Mouse (Mus musculus) erythroblast, adult 5-6 weeks (primary cell): Measurements from ENCODE around the gene Elf5. TPM values are rescaled to one million over a fixed set of nuclear protein-coding genes. Genes with fewer than 3 reads are reported as not detected.
A peak's percentile ranks its signal among the peaks of the same experiment; 100 is the strongest.

Source experiments
- ATAC-seq: replicated peaks from 2 replicates; pipeline ENCODE4 v1.8.0; 2016; ENCODE audit warnings: moderate number of reproducible peaks, mild to moderate bottlenecking, moderate TSS enrichment, inconsistent platforms; ENCODE audit not compliant: poor library complexity, low FRiP score, severe bottlenecking
- total RNA-seq, 2 experiments: library from RNA; stranded (forward) in 1 of 2; stranded (reverse) in 1 of 2; fragments of 150-400 nt in 1 of 2; fragments of 200-764, 138-1000 nt in 1 of 2; gene quantifications; 2 replicates each; pipeline versions ENCODE4 v1.2.3 to v1.2.4; 2015 to 2017; ENCODE audit warnings: low replicate concordance in 2 of 2

Elf5 gene
- total RNA-seq (2015; ENCODE audit: low replicate concordance) (not detected in 2 replicates), total RNA-seq (2017; ENCODE audit: low replicate concordance) (not detected in 2 replicates)

DNA sequence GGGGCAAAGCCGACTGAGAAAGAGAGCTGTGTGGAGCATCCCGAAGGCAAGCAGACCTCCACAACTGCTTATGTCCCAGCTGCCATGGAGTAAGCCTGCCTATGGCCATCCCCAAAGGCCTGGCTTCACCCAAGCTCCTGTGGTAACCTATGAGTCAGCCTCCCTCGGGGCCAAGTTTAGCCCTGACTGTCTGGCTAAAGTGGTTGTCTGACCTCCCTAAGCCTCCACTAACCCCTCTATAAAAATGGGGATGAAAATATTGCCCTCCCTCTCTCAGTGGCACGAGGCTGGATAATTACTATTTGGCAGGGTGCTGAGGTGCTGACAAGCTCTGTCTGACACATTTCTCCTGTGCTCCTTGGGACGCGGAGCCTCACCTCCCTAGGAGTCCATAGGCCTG lies at the start of gene Elf5:
TSS of gene Elf5 (plus strand) at position 341 of the 400 bp plus-strand sequence.
- ATAC-seq: no peak

DNA sequence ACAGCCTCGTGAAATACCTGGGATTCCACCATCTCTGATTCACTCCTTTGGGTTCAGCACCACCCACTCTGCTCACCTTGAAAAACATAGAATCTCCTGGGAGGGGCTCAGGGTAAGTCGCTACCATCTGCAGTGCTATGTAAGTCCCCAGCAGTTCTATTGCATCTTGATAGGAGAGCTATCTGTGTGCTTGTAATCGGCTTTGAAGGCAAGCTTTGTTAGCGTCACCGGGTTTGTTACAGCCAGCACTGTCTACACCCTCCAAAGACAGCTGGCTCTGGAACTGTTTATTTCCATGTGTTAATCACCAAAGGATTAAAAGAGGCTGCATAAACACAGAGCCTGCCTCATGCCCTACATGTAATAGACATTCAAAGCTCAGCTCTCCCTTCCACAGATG lies 38.9 kb upstream of the Elf5 start:
- no peak for ATAC-seq

DNA sequence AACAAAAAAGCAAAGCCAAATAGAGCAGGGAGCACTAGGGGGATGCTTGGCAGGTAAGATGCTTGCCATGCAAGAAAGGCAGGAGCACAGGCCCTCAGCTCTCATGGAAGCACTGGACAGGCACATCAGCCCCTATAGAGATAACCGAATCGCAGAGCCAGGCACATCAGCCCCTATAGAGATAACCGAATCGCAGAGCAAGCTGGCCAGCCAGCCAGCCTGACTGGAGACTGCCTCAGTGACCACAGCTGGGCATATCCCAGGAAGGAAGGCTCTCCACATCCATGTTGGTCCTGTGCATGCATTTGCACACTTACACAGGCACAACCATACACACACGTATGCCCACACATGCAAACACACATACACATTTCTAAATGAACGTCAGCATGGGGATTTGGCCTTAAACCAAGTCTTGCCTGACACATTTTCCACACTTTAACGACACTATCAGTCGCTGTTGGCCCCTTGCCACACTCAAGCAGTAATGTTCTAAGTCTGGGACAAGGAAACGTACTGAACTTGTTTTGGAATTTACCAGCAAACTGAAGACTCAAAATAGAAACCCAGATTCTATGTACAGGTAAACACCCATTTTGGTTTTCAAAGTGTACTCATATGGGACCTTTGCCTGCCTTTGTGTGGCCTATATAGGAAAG lies 31.9 kb upstream of the Elf5 start:
- no peak for ATAC-seq

GRCm38 (mm10) chr2:103382174-103382573 lies 29.3 kb upstream of the Elf5 start:
- ATAC-seq: no peak

GRCm38 (mm10) chr2:103387881-103388280 lies 23.6 kb upstream of the Elf5 start:
- no peak for ATAC-seq

GRCm38 (mm10) chr2:103388311-103388710 lies 23.2 kb upstream of the Elf5 start:
- no peak for ATAC-seq

DNA sequence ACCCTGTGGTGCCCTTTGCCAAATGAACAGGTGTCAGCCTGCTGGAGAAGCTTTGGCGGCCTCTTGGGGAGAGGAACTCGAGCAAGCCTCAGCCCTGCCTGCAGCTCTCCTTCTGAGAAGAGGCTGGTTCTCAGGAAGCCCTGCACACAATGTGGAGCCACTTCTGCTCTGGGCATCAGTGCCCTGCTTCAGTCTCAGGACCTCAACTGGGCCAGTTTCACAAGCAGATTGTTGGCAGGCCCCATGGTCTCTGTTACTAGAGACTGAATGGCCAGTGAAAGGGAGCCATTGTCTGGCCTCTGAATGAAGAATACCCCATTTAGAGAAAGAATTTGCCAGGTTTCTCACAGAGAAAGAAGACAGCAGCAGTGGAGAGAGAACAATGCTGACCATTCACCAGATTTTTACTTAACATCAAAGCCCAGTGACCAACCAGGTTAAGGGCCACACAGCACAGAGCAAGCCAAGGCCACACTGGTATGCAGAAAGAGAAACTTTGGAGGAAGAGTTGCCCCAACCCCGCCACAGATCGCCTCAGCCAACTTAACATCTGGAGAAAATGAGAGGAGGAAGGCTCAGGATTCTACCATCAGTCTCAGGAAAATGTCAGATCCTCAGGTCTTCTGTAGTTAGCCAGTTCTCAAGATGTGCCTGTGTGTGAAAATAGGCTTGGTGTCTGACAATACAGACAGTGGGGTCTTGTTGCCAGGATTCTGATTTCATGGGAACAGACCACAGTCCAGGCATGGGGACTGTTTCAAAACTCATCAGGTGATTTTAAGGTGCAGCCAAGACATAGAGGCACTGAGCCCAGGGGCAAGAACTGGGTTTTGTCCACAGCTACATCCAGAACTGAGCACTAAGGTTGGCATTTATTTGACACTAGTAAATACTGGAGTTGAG lies 21.2 kb upstream of the Elf5 start:
- no peak for ATAC-seq

GRCm38 (mm10) chr2:103391626-103392025 lies 19.9 kb upstream of the Elf5 start:
- no peak for ATAC-seq

DNA sequence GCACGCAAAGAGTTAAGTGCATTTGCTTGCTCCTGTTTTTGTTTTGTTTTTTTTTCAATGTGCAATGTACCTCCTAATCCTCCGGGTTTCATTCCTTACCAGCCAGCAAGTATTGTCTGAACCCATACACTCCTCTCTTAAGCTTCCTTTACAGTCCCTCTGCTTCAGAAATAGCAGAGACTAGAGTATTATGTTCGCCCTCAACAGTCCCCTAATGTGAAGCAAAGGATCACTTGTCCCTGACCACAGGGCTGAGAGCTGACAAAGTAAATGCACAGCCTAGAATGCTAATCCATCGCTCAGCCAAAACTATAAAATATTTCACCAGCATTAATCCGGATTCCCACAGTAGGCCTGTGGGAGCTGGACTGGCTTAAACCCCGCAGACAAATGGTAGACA lies 13.4 kb upstream of the Elf5 start:
- ATAC-seq: no peak

GRCm38 (mm10) chr2:103400691-103401090 lies 10.8 kb upstream of the Elf5 start:
- ATAC-seq: no peak

GRCm38 (mm10) chr2:103406239-103406638 lies 5.2 kb upstream of the Elf5 start:
- no peak for ATAC-seq

GRCm38 (mm10) chr2:103411816-103412215 lies 328 bp downstream of the Elf5 start:
- ATAC-seq: no peak

GRCm38 (mm10) chr2:103413381-103413780 lies 1.9 kb downstream of the Elf5 start:
- ATAC-seq: no peak

DNA sequence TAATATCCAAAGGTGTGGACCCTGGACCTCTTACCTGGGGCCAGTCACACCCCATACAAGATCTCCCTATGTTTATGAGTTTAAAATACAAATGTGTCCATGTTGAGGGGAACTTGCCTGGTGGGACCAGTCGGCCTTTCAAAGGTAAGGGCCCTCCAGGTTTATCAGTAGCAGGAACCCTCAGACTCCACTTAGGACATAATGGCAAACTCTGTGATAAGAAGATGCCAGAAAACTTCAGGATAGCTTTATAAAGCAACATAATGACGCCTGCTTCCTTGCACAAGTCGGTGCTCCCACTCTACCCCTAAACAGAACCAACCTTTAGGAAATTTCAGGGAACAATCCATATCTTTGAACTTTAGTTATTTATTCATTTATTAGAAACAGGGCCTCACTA lies 4.3 kb downstream of the Elf5 start:
- no peak for ATAC-seq

- ATAC-seq: no peak
Observed at GRCm38 (mm10) chr2:103420650-103421507, 9.4 kb downstream of the Elf5 start.

DNA sequence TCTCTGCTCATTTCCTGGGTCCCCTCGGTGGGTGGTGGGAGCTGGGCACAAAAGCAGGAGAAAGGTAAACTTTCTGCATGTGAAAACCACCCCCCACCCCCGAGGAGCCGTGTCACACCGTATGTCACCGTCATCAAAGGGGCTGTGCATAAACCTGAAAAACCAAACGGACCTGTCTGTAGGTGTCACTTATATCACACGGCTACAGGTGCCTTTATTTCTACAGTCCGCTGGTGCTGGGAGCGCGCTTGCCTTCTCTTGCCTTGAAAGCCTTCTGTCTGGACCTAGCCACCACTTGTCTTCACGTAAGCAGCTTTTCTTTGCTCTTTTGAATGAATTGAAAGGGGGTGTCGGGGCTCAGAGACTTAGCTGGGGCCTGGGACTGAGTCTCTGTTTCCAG lies 12.4 kb downstream of the Elf5 start:
- no peak for ATAC-seq

GRCm38 (mm10) chr2:103424349-103425026 lies 13.0 kb downstream of the Elf5 start:
- ATAC-seq: peak; percentile 80

DNA sequence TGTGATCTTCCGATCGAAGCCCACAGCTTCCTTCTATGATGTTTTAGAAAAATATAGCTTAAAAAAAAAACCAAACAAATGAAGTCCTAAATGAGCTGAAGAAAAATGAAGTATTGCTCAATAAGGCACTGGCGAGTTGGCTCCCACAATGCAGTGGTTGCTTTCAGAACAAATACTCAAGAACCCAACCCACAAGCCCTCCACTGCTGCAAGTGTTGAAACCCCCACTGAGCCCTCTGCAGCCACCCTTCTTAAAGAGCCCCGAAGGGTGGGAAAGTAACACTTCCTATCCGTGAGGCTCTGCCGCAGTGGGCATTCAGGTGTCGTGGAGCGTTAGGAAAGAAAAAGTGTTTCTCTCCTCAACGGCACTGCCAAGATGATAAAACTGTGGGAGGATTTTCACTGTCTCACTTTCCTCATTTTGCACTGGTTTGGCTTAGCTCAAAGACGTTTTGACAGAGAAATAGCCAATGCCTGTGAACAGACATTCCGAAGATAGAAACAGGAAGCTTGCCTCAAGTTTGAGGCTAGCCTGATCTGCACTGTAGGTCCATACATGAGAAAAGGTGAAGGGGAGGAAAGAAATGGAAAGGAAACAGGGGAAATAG lies 14.1 kb downstream of the Elf5 start:
- ATAC-seq: no peak

GRCm38 (mm10) chr2:103428356-103428755 lies 16.9 kb downstream of the Elf5 start:
- ATAC-seq: no peak
